18 mouse cellular contexts compared by ENCODE assay signal in the genomic region with DNA sequence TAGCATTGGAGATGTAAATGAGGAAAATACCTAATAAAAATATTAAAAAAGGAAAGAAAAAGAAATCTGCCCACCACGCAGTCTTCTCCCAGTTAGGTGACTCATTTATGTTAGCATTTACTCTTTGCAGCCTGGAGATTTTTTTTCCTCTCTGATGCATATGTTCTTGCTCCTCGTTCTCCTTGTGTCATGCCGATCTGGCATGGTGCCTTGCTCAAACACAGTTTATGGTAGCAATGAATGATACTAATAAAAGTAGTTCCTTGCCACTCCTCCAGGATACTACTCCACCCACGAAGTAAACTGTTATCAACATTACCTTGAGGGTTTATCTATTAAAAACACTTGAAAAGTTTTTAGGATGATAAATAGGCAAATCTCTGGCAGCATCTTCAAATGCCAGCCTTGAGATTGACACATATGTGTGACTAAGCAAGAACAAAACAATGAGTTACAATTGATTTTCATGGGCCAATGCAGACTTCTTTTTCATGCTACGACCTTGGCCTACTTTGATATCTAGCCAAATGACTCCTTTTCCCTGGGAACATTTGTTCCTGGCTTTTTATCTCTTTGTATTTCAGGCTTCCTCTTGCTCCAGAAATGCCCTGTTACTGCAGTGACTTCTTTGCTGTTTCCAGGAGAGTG.
DNase-seq lines count a peak whose midpoint lies in the region; ATAC-seq lines count a peak whose summit lies in the region.
"Had no signal": no experiment of that assay in that cellular context is flagged by ENCODE, and none has a peak within 500 bp of the region (broad histone marks: within the 10 kb centered on the region; RNA-seq: fewer than 3 reads in every experiment).

No protein-coding gene starts in this region.

- no peaks in the 10 kb centered on the region for H3K9me3 ChIP-seq in intestine, embryonic 16.5 days (ENCODE audit: control insufficient read depth, low read length)
- no peaks in the 10 kb centered on the region for H3K9me3 ChIP-seq in kidney, embryonic 14.5 days (ENCODE audit: control insufficient read depth, low read length)
- H3K9me3 ChIP-seq: forebrain, embryonic 15.5 days; liver, embryonic 15.5 days had no signal

- no peaks in the 10 kb centered on the region for H3K36me3 ChIP-seq in intestine, embryonic 16.5 days (ENCODE audit: control insufficient read depth, insufficient read depth, low read length)
- H3K36me3 ChIP-seq in kidney, embryonic 14.5 days (ENCODE audit: control insufficient read depth, insufficient read depth, low read length), result no peaks in the 10 kb centered on the region
- H3K36me3 ChIP-seq: forebrain, embryonic 15.5 days; liver, embryonic 15.5 days had no signal

- no peaks in the 10 kb centered on the region for H3K27me3 ChIP-seq in intestine, embryonic 16.5 days (replicated peaks; ENCODE audit: control insufficient read depth, insufficient read depth, low read length)
- H3K27me3 ChIP-seq in kidney, embryonic 14.5 days (ENCODE audit: control insufficient read depth, insufficient read depth, low read length), result no peaks in the 10 kb centered on the region
- H3K27me3 ChIP-seq: forebrain, embryonic 15.5 days; liver, embryonic 15.5 days had no signal

- no peak overlapping the region for H3K4me2 ChIP-seq in intestine, embryonic 16.5 days (ENCODE audit: low read depth, low read length)
- H3K4me2 ChIP-seq in kidney, embryonic 14.5 days (replicated peaks; ENCODE audit: low read depth, low read length), result no peak overlapping the region
- H3K4me2 ChIP-seq: forebrain, embryonic 15.5 days; liver, embryonic 15.5 days had no signal

- no peaks in the 10 kb centered on the region for H3K4me1 ChIP-seq in intestine, embryonic 16.5 days (ENCODE audit: control insufficient read depth, insufficient read depth, low read length)
- no peaks in the 10 kb centered on the region for H3K4me1 ChIP-seq in kidney, embryonic 14.5 days (ENCODE audit: control insufficient read depth, insufficient read depth, low read length)
- H3K4me1 ChIP-seq: forebrain, embryonic 15.5 days; liver, embryonic 15.5 days had no signal

- ATAC-seq in intestine, embryonic 16.5 days, result peak; percentile 92
- no peak for ATAC-seq in kidney, embryonic 14.5 days (ENCODE audit: low FRiP score, low TSS enrichment)
- ATAC-seq: forebrain, embryonic 15.5 days had no signal

- peak; percentile 59 to 93 for DNase-seq in adrenal gland, adult (ENCODE audit: inconsistent age in 2 of 2, low spot score in 1 of 2)
- DNase-seq in adrenal gland, postnatal 4 days (ENCODE audit: low spot score in 2 of 2), result no peak
- peak; percentile 15 to 41 for DNase-seq in left cerebral cortex, adult 9 months (ENCODE audit: low spot score in 2 of 2)
- no peak for DNase-seq in left cerebral cortex, postnatal 10 days (ENCODE audit: extremely low spot score in 1 of 2, low spot score in 2 of 2)
- DNase-seq in adrenal gland, adult 2 months, result peak; percentile 76
- no peak for DNase-seq in gastrocnemius, adult 8-10 months (ENCODE audit: low spot score in 2 of 2)
- DNase-seq: cerebellum, adult 11 months; heart, adult 11 months; heart, postnatal 4 days; lung, postnatal 10 days; midbrain, embryonic 14.5 days; thymus, adult 18-20 months had no signal

- H3K27ac ChIP-seq in intestine, embryonic 16.5 days (ENCODE audit: low read length), result no peak overlapping the region
- no peak overlapping the region for H3K27ac ChIP-seq in kidney, embryonic 14.5 days (ENCODE audit: low read depth, low read length)
- H3K27ac ChIP-seq: forebrain, embryonic 15.5 days; kidney, postnatal 0 days; liver, embryonic 15.5 days had no signal

- no peak overlapping the region for H3K9ac ChIP-seq in intestine, embryonic 16.5 days (ENCODE audit: low read depth, low read length)
- H3K9ac ChIP-seq in kidney, embryonic 14.5 days (ENCODE audit: low read depth, low read length), result no peak overlapping the region
- H3K9ac ChIP-seq: forebrain, embryonic 15.5 days; liver, embryonic 15.5 days had no signal

- no peak overlapping the region for H3K4me3 ChIP-seq in intestine, embryonic 16.5 days (ENCODE audit: low read length)
- no peak overlapping the region for H3K4me3 ChIP-seq in kidney, embryonic 14.5 days (ENCODE audit: low read length)
- H3K4me3 ChIP-seq: forebrain, embryonic 15.5 days; liver, embryonic 15.5 days; myocyte had no signal

- intact Hi-C loops in left cerebral cortex, postnatal 10 days (cut with DNase I), result no loop called here

- 46% methylated on average over 5 of the region's 5 CpGs for WGBS in intestine, embryonic 16.5 days
- WGBS in kidney, embryonic 14.5 days, result 68% methylated on average over 5 of the region's 5 CpGs

Comparison
In these comparisons a context has a peak if more than half of its experiments do, and no peak if none do; other contexts are left out.
1. DNase-seq: peak in adrenal gland, adult (2 of 2), left cerebral cortex, adult 9 months (2 of 2) and adrenal gland, adult 2 months (single experiment); none in adrenal gland, postnatal 4 days (0 of 2), left cerebral cortex, postnatal 10 days (0 of 2) and gastrocnemius, adult 8-10 months (0 of 2).